27 mouse cellular contexts compared by ENCODE assay signal in genomic region chr5:103829158-103829557, GRCm38 (mm10).
DNase-seq lines count a peak whose midpoint lies in the region; ATAC-seq and TF ChIP-seq lines count a peak whose summit lies in the region.
"Had no signal": no experiment of that assay in that cellular context is flagged by ENCODE, and none has a peak within 500 bp of the region (broad histone marks: within the 10 kb centered on the region; RNA-seq: fewer than 3 reads in every experiment).

No protein-coding gene starts in this region.

- no peak for TF ChIP-seq CTCF in kidney, postnatal 0 days (IDR thresholded peaks at IDR 0.05; ENCODE audit: low read depth)
- no peak for TF ChIP-seq CTCF in Patski (IDR thresholded peaks at IDR 0.05)

- H3K9ac ChIP-seq in heart, embryonic 11.5 days (ENCODE audit: low read depth, low read length), result no peak overlapping the region
- 0 out of 2 replicates have a peak overlapping the region, but pooled peaks have one; percentile 13 for H3K9ac ChIP-seq in heart, embryonic 16.5 days (ENCODE audit: low read length)
- no peak overlapping the region for H3K9ac ChIP-seq in kidney, postnatal 0 days (ENCODE audit: low read depth, low read length)
- H3K9ac ChIP-seq: embryonic facial prominence, embryonic 15.5 days; forebrain, embryonic 13.5 days; hindbrain, embryonic 15.5 days; limb, embryonic 13.5 days; liver, embryonic 13.5 days; stomach, embryonic 15.5 days had no signal

- CTCF ChIA-PET in Patski (lab: Charles Lee), result interaction anchor here (0.8 to 1.5 kb wide), 8 partner anchors 9 to 149 kb away, joined by 3 to 5 read pairs (median 4); no protein-coding TSS in a partner anchor

- POLR2A ChIA-PET in Patski (lab: Charles Lee), result interaction anchor here (1.1 to 1.3 kb wide), 2 partner anchors 111 to 137 kb away, joined by 3 to 4 read pairs; partner anchors contain the start of gene Aff1

- H3K4me1 ChIP-seq in heart, embryonic 11.5 days (ENCODE audit: control insufficient read depth, insufficient read depth, low read length), result peaks cover 24% of the 10 kb centered on the region
- H3K4me1 ChIP-seq in heart, embryonic 16.5 days (ENCODE audit: control insufficient read depth, insufficient read depth, low read length), result peaks cover 18% of the 10 kb centered on the region
- H3K4me1 ChIP-seq in kidney, postnatal 0 days (replicated peaks; ENCODE audit: insufficient read depth, low read length), result peaks cover 13% of the 10 kb centered on the region
- H3K4me1 ChIP-seq: embryonic facial prominence, embryonic 10.5 days; forebrain, embryonic 13.5 days; hindbrain, embryonic 10.5 days; hindbrain, embryonic 15.5 days; liver, embryonic 13.5 days; stomach, embryonic 15.5 days had no signal

- H3K36me3 ChIP-seq in heart, embryonic 11.5 days (ENCODE audit: control insufficient read depth, insufficient read depth, low read length), result peaks cover 5% of the 10 kb centered on the region; the same call in 1 of the 2 replicates
- peaks cover 12% of the 10 kb centered on the region for H3K36me3 ChIP-seq in heart, embryonic 16.5 days (ENCODE audit: control insufficient read depth, insufficient read depth)
- H3K36me3 ChIP-seq in kidney, postnatal 0 days (ENCODE audit: insufficient read depth, low read length), result peaks cover 27% of the 10 kb centered on the region
- H3K36me3 ChIP-seq: hindbrain, embryonic 15.5 days had no signal

- intact Hi-C loops in heart, postnatal 36 days (cut with DNase I), result no loop called here

- ATAC-seq in heart, embryonic 11.5 days (replicated peaks; ENCODE audit: insufficient number of reproducible peaks, low FRiP score, low TSS enrichment), result no peak
- ATAC-seq in heart, embryonic 16.5 days (replicated peaks; ENCODE audit: extremely low read depth, insufficient read depth, low FRiP score), result no peak
- ATAC-seq in kidney, postnatal 0 days (replicated peaks; ENCODE audit: low FRiP score, low read depth), result no peak
- ATAC-seq in Patski, result peak; percentile 76
- ATAC-seq: CD4-positive, CD25-positive, alpha-beta regulatory T cell, adult 4 months; forebrain, embryonic 13.5 days; inflammation-experienced regulatory T-cells, adult 6 months; midbrain, embryonic 16.5 days had no signal

- H3K27ac ChIP-seq in heart, embryonic 11.5 days (ENCODE audit: low read depth, low read length), result peak overlapping the region; percentile 86
- peak overlapping the region; percentile 90 for H3K27ac ChIP-seq in heart, embryonic 16.5 days (ENCODE audit: low read length)
- H3K27ac ChIP-seq in kidney, postnatal 0 days, result peak overlapping the region; percentile 28; the same call in 1 of the 2 replicates
- H3K27ac ChIP-seq: embryonic facial prominence, embryonic 10.5 days; embryonic facial prominence, embryonic 15.5 days; forebrain, embryonic 13.5 days; hindbrain, embryonic 10.5 days; hindbrain, embryonic 15.5 days; limb, embryonic 13.5 days; liver, embryonic 13.5 days; stomach, embryonic 15.5 days had no signal

- peak overlapping the region; percentile 11; the same call in 1 of the 2 replicates for H3K4me2 ChIP-seq in heart, embryonic 11.5 days
- peak overlapping the region; percentile 52; the same call in 1 of the 2 replicates for H3K4me2 ChIP-seq in heart, embryonic 16.5 days (ENCODE audit: low read depth, low read length)
- H3K4me2 ChIP-seq in kidney, postnatal 0 days (ENCODE audit: low read length), result no peak overlapping the region
- H3K4me2 ChIP-seq: embryonic facial prominence, embryonic 15.5 days; forebrain, embryonic 13.5 days; hindbrain, embryonic 15.5 days; limb, embryonic 13.5 days; liver, embryonic 13.5 days; midbrain, embryonic 11.5 days; stomach, embryonic 15.5 days had no signal

- no peak for DNase-seq in heart, postnatal 4 days
- no peak for DNase-seq in heart, postnatal 36 days
- peak; percentile 68 for DNase-seq in kidney, postnatal 0 days (ENCODE audit: low spot score)
- no peak for DNase-seq in kidney, adult 11 months
- no peak for DNase-seq in Patski (ENCODE audit: low read depth, low spot score)
- DNase-seq in frontal cortex, postnatal 25 days (ENCODE audit: low spot score in 2 of 2), result no peak
- DNase-seq: adrenal gland, adult 8-10 months; cerebellum, adult 2 months; cerebellum, postnatal 14 days; gastrocnemius, postnatal 25 days; kidney, adult 18-20 months; liver, embryonic 13.5 days; lung, adult 18-20 months; right cerebral cortex, postnatal 25 days had no signal

- H3K27me3 ChIP-seq in heart, embryonic 11.5 days (ENCODE audit: control insufficient read depth, insufficient read depth, low read length), result no peaks in the 10 kb centered on the region
- H3K27me3 ChIP-seq in heart, embryonic 16.5 days (ENCODE audit: control insufficient read depth, insufficient read depth, low read length), result no peaks in the 10 kb centered on the region
- no peaks in the 10 kb centered on the region for H3K27me3 ChIP-seq in kidney, postnatal 0 days (ENCODE audit: insufficient read depth, low read length)
- no peaks in the 10 kb centered on the region for H3K27me3 ChIP-seq in Patski
- H3K27me3 ChIP-seq: embryonic facial prominence, embryonic 15.5 days; forebrain, embryonic 13.5 days; hindbrain, embryonic 15.5 days; limb, embryonic 13.5 days; liver, embryonic 13.5 days; stomach, embryonic 15.5 days had no signal

- WGBS in heart, embryonic 11.5 days (ENCODE audit: insufficient replicate concordance), result 72% methylated on average over 12 of the region's 12 CpGs
- 61% methylated on average over 12 of the region's 12 CpGs for WGBS in heart, embryonic 16.5 days
- WGBS in kidney, postnatal 0 days, result 22% methylated on average over 12 of the region's 12 CpGs

- H3K9me3 ChIP-seq in heart, embryonic 11.5 days (replicated peaks; ENCODE audit: control insufficient read depth, low read length), result no peaks in the 10 kb centered on the region
- no peaks in the 10 kb centered on the region for H3K9me3 ChIP-seq in heart, embryonic 16.5 days (replicated peaks; ENCODE audit: control insufficient read depth, low read length)
- no peaks in the 10 kb centered on the region for H3K9me3 ChIP-seq in kidney, postnatal 0 days (replicated peaks; ENCODE audit: low read length)
- H3K9me3 ChIP-seq: embryonic facial prominence, embryonic 10.5 days; embryonic facial prominence, embryonic 15.5 days; forebrain, embryonic 13.5 days; hindbrain, embryonic 10.5 days; hindbrain, embryonic 15.5 days; limb, embryonic 13.5 days; liver, embryonic 13.5 days; stomach, embryonic 15.5 days had no signal

- in situ Hi-C loops in Patski (cut with MboI; ENCODE audit: low pct_unique_long_range_greater_than_20kb), result no loop called here

- H3K4me3 ChIP-seq in heart, embryonic 11.5 days (ENCODE audit: low read depth, low read length), result no peak overlapping the region
- no peak overlapping the region for H3K4me3 ChIP-seq in heart, embryonic 16.5 days (ENCODE audit: low read length)
- H3K4me3 ChIP-seq in kidney, postnatal 0 days (replicated peaks; ENCODE audit: low read depth, low read length), result no peak overlapping the region
- H3K4me3 ChIP-seq: embryonic facial prominence, embryonic 10.5 days; embryonic facial prominence, embryonic 15.5 days; forebrain, embryonic 13.5 days; hindbrain, embryonic 10.5 days; hindbrain, embryonic 15.5 days; limb, embryonic 13.5 days; liver, embryonic 13.5 days; stomach, embryonic 15.5 days had no signal

Comparison
In these comparisons a context has a peak if more than half of its experiments do, and no peak if none do; other contexts are left out.
1. H3K27ac ChIP-seq: peak in every context shown above with its lines; median percentile 90 in heart, embryonic 16.5 days; 86 in heart, embryonic 11.5 days; 28 in kidney, postnatal 0 days.